Mouse (Mus musculus) liver, embryonic 16.5 days (tissue): ENCODE measurements around the gene Arhgef18. TPM values are rescaled to one million over a fixed set of nuclear protein-coding genes. Genes with fewer than 3 reads are reported as not detected.
A peak's percentile ranks its signal among the peaks of the same experiment; 100 is the strongest.

ENCODE experiments used
- ATAC-seq: fragments of 200-750 bp; cut with Nextera tagmentation; 2 replicates; pipeline ENCODE4 v1.8.0; 2017; ENCODE audit warnings: low read depth, mild to moderate bottlenecking, moderate number of reproducible peaks, moderate library complexity
- H3K27ac ChIP-seq: fragments of 300-500 bp; sonication (generic); 2 replicates; pipeline ENCODE4 v1.5.1; 2014; ENCODE audit warnings: mild to moderate bottlenecking, low read length
- H3K27me3 ChIP-seq: fragments of 300-500 bp; sonication (generic); 2 replicates; pipeline ENCODE4 v1.6.1; 2014; ENCODE audit warnings: low read depth, low read length, mixed read lengths; ENCODE audit not compliant: control insufficient read depth, insufficient read depth
- H3K36me3 ChIP-seq: fragments of 300-500 bp; sonication (generic); 2 replicates; pipeline ENCODE4 v1.6.1; 2014; ENCODE audit warnings: mild to moderate bottlenecking; ENCODE audit not compliant: control insufficient read depth, insufficient read depth
- H3K4me1 ChIP-seq: fragments of 300-500 bp; sonication (generic); 2 replicates; pipeline ENCODE4 v1.6.1; 2014; ENCODE audit warnings: low read depth, low read length, mixed read lengths; ENCODE audit not compliant: control insufficient read depth
- H3K4me2 ChIP-seq: fragments of 300-500 bp; sonication (generic); 2 replicates; pipeline ENCODE4 v1.6.1; 2014; ENCODE audit warnings: low read depth, low read length, mixed read lengths
- H3K4me3 ChIP-seq: fragments of 300-500 bp; sonication (generic); 2 replicates; pipeline ENCODE4 v1.5.1; 2014; ENCODE audit warnings: low read depth, mild to moderate bottlenecking, low read length
- H3K9ac ChIP-seq: fragments of 300-500 bp; sonication (generic); 2 replicates; pipeline ENCODE4 v1.6.1; 2014; ENCODE audit warnings: low read depth, low read length
- H3K9me3 ChIP-seq: fragments of 300-500 bp; sonication (generic); replicated peaks from 2 replicates; pipeline ENCODE4 v1.6.1; 2016; ENCODE audit warnings: low read length; ENCODE audit not compliant: control insufficient read depth
- WGBS: fragments of 180-500 bp; shearing (Covaris S2); extraction: QIAGEN DNeasy Blood & Tissue Kit; methylation state at CpG from one replicate; pipeline ENCODE4 v1.1.7; 2014; ENCODE audit not compliant: insufficient replicate concordance; 5-methylcytosine and 5-hydroxymethylcytosine counted together
- polyA plus RNA-seq: library from polyadenylated mRNA; unstranded; fragments of >200 nt; fragmentation: Nextera tagmentation; extraction: Ambion mirVana; gene quantifications from 2 replicates; pipeline ENCODE4 v1.2.1, GENCODE M21; 2015

Arhgef18 gene
- 2.1 and 2.6 TPM in 2 replicates for polyA plus RNA-seq

GRCm38 (mm10) chr8:3392771-3393710 is at the start of gene Arhgef18:
Arhgef18 (plus strand) TSS chr8:3393006.
- Histone ChIP-seq H3K9ac (peak within 1 kb of the TSS; percentile 77), H3K4me1 (peaks cover 20% of the 10 kb centered on the region), H3K4me3 (peak within 1 kb of the TSS; percentile 81), H3K27ac (peak within 1 kb of the TSS; percentile 61), H3K36me3 (no peaks in the 10 kb centered on the region), H3K27me3 (no peaks in the 10 kb centered on the region), H3K9me3 (no peaks in the 10 kb centered on the region), H3K4me2 (peak within 1 kb of the TSS; percentile 89)
- peak; percentile 99 for ATAC-seq
- 5% methylated on average over 48 of the region's 48 CpGs for WGBS

- H3K9ac ChIP-seq: no peak overlapping the region
- H3K27ac ChIP-seq: no peak overlapping the region
- ATAC-seq: no peak
- no peaks in the 10 kb centered on the region for H3K27me3 ChIP-seq
- H3K36me3 ChIP-seq: no peaks in the 10 kb centered on the region
- no peak overlapping the region for H3K4me2 ChIP-seq
- no peaks in the 10 kb centered on the region for H3K9me3 ChIP-seq
- no peaks in the 10 kb centered on the region for H3K4me1 ChIP-seq
- 84% methylated on average over 6 of the region's 6 CpGs for WGBS
- H3K4me3 ChIP-seq: no peak overlapping the region
These were observed 47.5 kb upstream of the Arhgef18 start for GRCm38 (mm10) chr8:3345337-3345736.

- no peak overlapping the region for H3K4me3 ChIP-seq
- no peak overlapping the region for H3K9ac ChIP-seq
- 60% methylated on average over 5 of the region's 5 CpGs for WGBS
- no peaks in the 10 kb centered on the region for H3K9me3 ChIP-seq
- no peaks in the 10 kb centered on the region for H3K4me1 ChIP-seq
- no peaks in the 10 kb centered on the region for H3K36me3 ChIP-seq
- no peaks in the 10 kb centered on the region for H3K27me3 ChIP-seq
- H3K4me2 ChIP-seq: no peak overlapping the region
- H3K27ac ChIP-seq: no peak overlapping the region
- no peak for ATAC-seq
These were observed 46.0 kb upstream of the Arhgef18 start for GRCm38 (mm10) chr8:3346691-3347413.

GRCm38 (mm10) chr8:3348142-3348823 is 44.5 kb upstream of the Arhgef18 start:
- Histone ChIP-seq H3K4me2 (no peak overlapping the region), H3K4me3 (no peak overlapping the region), H3K36me3 (no peaks in the 10 kb centered on the region), H3K27me3 (no peaks in the 10 kb centered on the region), H3K27ac (no peak overlapping the region), H3K4me1 (peaks cover 4% of the 10 kb centered on the region), H3K9me3 (no peaks in the 10 kb centered on the region), H3K9ac (no peak overlapping the region)
- ATAC-seq: peak; percentile 58
- WGBS: 37% methylated on average over 13 of the region's 13 CpGs

- no peak overlapping the region for H3K9ac ChIP-seq
- H3K36me3 ChIP-seq: no peaks in the 10 kb centered on the region
- H3K9me3 ChIP-seq: no peaks in the 10 kb centered on the region
- no peak for ATAC-seq
- H3K4me2 ChIP-seq: no peak overlapping the region
- H3K27ac ChIP-seq: no peak overlapping the region
- H3K4me1 ChIP-seq: peaks cover 5% of the 10 kb centered on the region
- no peaks in the 10 kb centered on the region for H3K27me3 ChIP-seq
- H3K4me3 ChIP-seq: no peak overlapping the region
- WGBS: 61% methylated on average over 6 of the region's 6 CpGs
These were observed 42.1 kb upstream of the Arhgef18 start for GRCm38 (mm10) chr8:3350747-3351146.

- H3K4me2 ChIP-seq: no peak overlapping the region
These were observed 40.1 kb upstream of the Arhgef18 start for GRCm38 (mm10) chr8:3352715-3353114.

GRCm38 (mm10) chr8:3353189-3353810 is 39.5 kb upstream of the Arhgef18 start, which contains the start of gene A430078G23Rik:
A430078G23Rik (plus strand) TSS chr8:3353415.
- ATAC-seq: peak; percentile 22; the same call in 1 of the 2 replicates
- peak within 1 kb of the TSS; percentile 13 for H3K4me2 ChIP-seq
- peak within 1 kb of the TSS; percentile 41 for H3K4me3 ChIP-seq
- H3K4me1 ChIP-seq: peaks cover 7% of the 10 kb centered on the region
- 13% methylated on average over 13 of the region's 13 CpGs for WGBS
- H3K9ac ChIP-seq: no peak within 1 kb of the TSS
- H3K27me3 ChIP-seq: no peaks in the 10 kb centered on the region
- no peaks in the 10 kb centered on the region for H3K9me3 ChIP-seq
- peak within 1 kb of the TSS; percentile 73 for H3K27ac ChIP-seq
- no peaks in the 10 kb centered on the region for H3K36me3 ChIP-seq

More at GRCm38 (mm10) chr8:3352715-3353114, 40.1 kb upstream of the Arhgef18 start:
- no peak for ATAC-seq
- Histone ChIP-seq H3K9ac (no peak overlapping the region), H3K36me3 (no peaks in the 10 kb centered on the region), H3K9me3 (no peaks in the 10 kb centered on the region), H3K4me1 (peaks cover 7% of the 10 kb centered on the region), H3K27me3 (no peaks in the 10 kb centered on the region), H3K27ac (peak overlapping the region; percentile 2; the same call in 1 of the 2 replicates), H3K4me3 (no peak overlapping the region)
- WGBS: 39% methylated on average over 6 of the region's 6 CpGs

- Histone ChIP-seq H3K4me1 (peaks cover 7% of the 10 kb centered on the region), H3K4me2 (peak overlapping the region; percentile 6; the same call in 1 of the 2 replicates), H3K27ac (peak overlapping the region; percentile 73), H3K36me3 (no peaks in the 10 kb centered on the region), H3K9ac (no peak overlapping the region), H3K27me3 (no peaks in the 10 kb centered on the region), H3K4me3 (peak overlapping the region; percentile 41), H3K9me3 (no peaks in the 10 kb centered on the region)
- ATAC-seq: no peak
- WGBS: 25% methylated on average over 6 of the region's 6 CpGs
These were observed 38.9 kb upstream of the Arhgef18 start for GRCm38 (mm10) chr8:3353811-3354442.
